ENCODE assay signal across 11 mouse cellular contexts in genomic region chr13:49196766-49197165, GRCm38 (mm10). TPM values are rescaled to one million over a fixed set of nuclear protein-coding genes. Genes with fewer than 3 reads are reported as not detected.
A peak's percentile ranks its signal among the peaks of the same experiment; 100 is the strongest.
DNase-seq lines count a peak whose midpoint lies in the region; ATAC-seq lines count a peak whose summit lies in the region.
"Had no signal": no experiment of that assay in that cellular context is flagged by ENCODE, and none has a peak within 500 bp of the region (broad histone marks: within the 10 kb centered on the region; RNA-seq: fewer than 3 reads in every experiment).

No protein-coding gene starts in this region.

- no peak overlapping the region for H3K27ac ChIP-seq in forebrain, embryonic 13.5 days
- H3K27ac ChIP-seq: embryonic facial prominence, embryonic 15.5 days; midbrain, embryonic 15.5 days had no signal

- WGBS in forebrain, embryonic 13.5 days: 82% methylated on average over 6 of the region's 6 CpGs

- H3K36me3 ChIP-seq in forebrain, embryonic 13.5 days (ENCODE audit: poor library complexity, severe bottlenecking): 0 out of 2 replicates have a peak, but pooled peaks cover 3% of the 10 kb centered on the region
- H3K36me3 ChIP-seq: midbrain, embryonic 15.5 days had no signal

- DNase-seq in cerebellum, postnatal 14 days: peak; percentile 63 to 69
- no peak for DNase-seq in cerebellum, adult 11-12 months
- DNase-seq in layer of hippocampus, adult 11-12 months (ENCODE audit: low spot score): peak; percentile 55
- no peak for DNase-seq in layer of hippocampus, postnatal 36 days
- peak; percentile 43 to 47 for DNase-seq in B cell, adult 2 months
- DNase-seq in lung, postnatal 36 days: peak; percentile 48
- no peak for DNase-seq in yolk sac, embryonic 10.5 days (ENCODE audit: low spot score)
- DNase-seq: kidney, adult 9 months had no signal

- no peak overlapping the region for H3K4me2 ChIP-seq in forebrain, embryonic 13.5 days
- H3K4me2 ChIP-seq: embryonic facial prominence, embryonic 15.5 days; midbrain, embryonic 15.5 days had no signal

- H3K4me3 ChIP-seq in forebrain, embryonic 13.5 days: no peak overlapping the region
- H3K4me3 ChIP-seq: embryonic facial prominence, embryonic 15.5 days; midbrain, embryonic 15.5 days had no signal

- H3K9ac ChIP-seq in forebrain, embryonic 13.5 days: no peak overlapping the region
- H3K9ac ChIP-seq: embryonic facial prominence, embryonic 15.5 days; midbrain, embryonic 15.5 days had no signal

- peaks cover 10% of the 10 kb centered on the region for H3K4me1 ChIP-seq in forebrain, embryonic 13.5 days

- ATAC-seq in forebrain, embryonic 13.5 days: no peak
- ATAC-seq: midbrain, embryonic 15.5 days had no signal

- H3K9me3 ChIP-seq in forebrain, embryonic 13.5 days (replicated peaks): no peaks in the 10 kb centered on the region
- H3K9me3 ChIP-seq: embryonic facial prominence, embryonic 15.5 days; midbrain, embryonic 15.5 days had no signal

- H3K27me3 ChIP-seq in forebrain, embryonic 13.5 days: no peaks in the 10 kb centered on the region
- H3K27me3 ChIP-seq: embryonic facial prominence, embryonic 15.5 days; midbrain, embryonic 15.5 days had no signal

RNA-seq across cellular contexts. Expression of gene Ninj1, which starts 9.5 kb away (rescaled TPM):
- total RNA-seq in layer of hippocampus, postnatal 36 days (2021): 10 to 100 TPM; 18.7 to 19.3 TPM
- polyA plus RNA-seq in forebrain, embryonic 13.5 days (2015; fragmentation: Nextera tagmentation; extraction: Ambion mirVana): 15.5 and 16.7 TPM in 2 replicates

RNA-seq across cellular contexts. Expression of gene Card19, which starts 19.1 kb away (rescaled TPM):
- total RNA-seq in layer of hippocampus, postnatal 36 days (2021): 10 to 100 TPM; 13.9 to 15.0 TPM
- polyA plus RNA-seq in forebrain, embryonic 13.5 days (2015; fragmentation: Nextera tagmentation; extraction: Ambion mirVana): 12.0 and 16.1 TPM in 2 replicates

RNA-seq across cellular contexts. Expression of gene Wnk2, which starts 49.0 kb away (rescaled TPM):
- 10 to 100 TPM; 85.8 to 99.2 TPM for total RNA-seq in layer of hippocampus, postnatal 36 days (2021)
- 15.0 and 17.0 TPM in 2 replicates for polyA plus RNA-seq in forebrain, embryonic 13.5 days (2015; fragmentation: Nextera tagmentation; extraction: Ambion mirVana)

RNA-seq across cellular contexts. Expression of gene Susd3, which starts 51.7 kb away (rescaled TPM):
- 1 to 10 TPM; 2.5 to 2.6 TPM for total RNA-seq in layer of hippocampus, postnatal 36 days (2021)
- 0.37 and 0.66 TPM in 2 replicates for polyA plus RNA-seq in forebrain, embryonic 13.5 days (2015; fragmentation: Nextera tagmentation; extraction: Ambion mirVana)

Comparison
In these comparisons a context has a peak if more than half of its experiments do, and no peak if none do; other contexts are left out.
1. DNase-seq: peak in cerebellum, postnatal 14 days (2 of 2), layer of hippocampus, adult 11-12 months (single experiment), B cell, adult 2 months (2 of 2) and lung, postnatal 36 days (single experiment); none in cerebellum, adult 11-12 months (single experiment), layer of hippocampus, postnatal 36 days (0 of 2) and yolk sac, embryonic 10.5 days (single experiment).